Mouse (Mus musculus): ENCODE measurements around the gene Atoh7.

Atoh7 gene

GRCm38 (mm10) chr10:63098191-63098590 lies 1.3 kb upstream of the Atoh7 start:
- no peak for DNase-seq (ENCODE audit: low read depth in 2 of 2, low spot score in 2 of 2)

GRCm38 (mm10) chr10:63099941-63100562 lies 601 bp downstream of the Atoh7 start:
- no peak for DNase-seq (ENCODE audit: low read depth in 2 of 2, low spot score in 2 of 2)

GRCm38 (mm10) chr10:63100657-63101056 lies 1.2 kb downstream of the Atoh7 start:
- DNase-seq (ENCODE audit: low read depth in 2 of 2, low spot score in 2 of 2) = no peak

- DNase-seq (ENCODE audit: low read depth in 2 of 2, low spot score in 2 of 2) = no peak
Measured at GRCm38 (mm10) chr10:63113027-63113604, 13.7 kb downstream of the Atoh7 start.

- DNase-seq (ENCODE audit: low read depth in 2 of 2, low spot score in 2 of 2) = no peak
Measured at GRCm38 (mm10) chr10:63113716-63114360, 14.4 kb downstream of the Atoh7 start.

- DNase-seq (ENCODE audit: low read depth in 2 of 2, low spot score in 2 of 2) = no peak
Measured at GRCm38 (mm10) chr10:63115881-63116280, 16.4 kb downstream of the Atoh7 start.

- DNase-seq (ENCODE audit: low read depth in 2 of 2, low spot score in 2 of 2) = no peak
Measured at GRCm38 (mm10) chr10:63116376-63116775, 16.9 kb downstream of the Atoh7 start.

GRCm38 (mm10) chr10:63117583-63117982 lies 18.1 kb downstream of the Atoh7 start:
- DNase-seq (ENCODE audit: low read depth in 2 of 2, low spot score in 2 of 2) = no peak

- DNase-seq (ENCODE audit: low read depth in 2 of 2, low spot score in 2 of 2) = no peak
Measured at GRCm38 (mm10) chr10:63119916-63120315, 20.5 kb downstream of the Atoh7 start.

- no peak for DNase-seq (ENCODE audit: low read depth in 2 of 2, low spot score in 2 of 2)
Measured at GRCm38 (mm10) chr10:63121961-63122360, 22.5 kb downstream of the Atoh7 start.

GRCm38 (mm10) chr10:63122516-63122915 lies 23.1 kb downstream of the Atoh7 start:
- no peak for DNase-seq (ENCODE audit: low read depth in 2 of 2, low spot score in 2 of 2)

GRCm38 (mm10) chr10:63123141-63123540 lies 23.7 kb downstream of the Atoh7 start:
- DNase-seq (ENCODE audit: low read depth in 2 of 2, low spot score in 2 of 2) = no peak

GRCm38 (mm10) chr10:63124016-63124415 lies 24.6 kb downstream of the Atoh7 start:
- DNase-seq (ENCODE audit: low read depth in 2 of 2, low spot score in 2 of 2) = no peak

- no peak for DNase-seq (ENCODE audit: low read depth in 2 of 2, low spot score in 2 of 2)
Measured at GRCm38 (mm10) chr10:63125343-63125742, 25.9 kb downstream of the Atoh7 start.

- no peak for DNase-seq (ENCODE audit: low read depth in 2 of 2, low spot score in 2 of 2)
Measured at GRCm38 (mm10) chr10:63126116-63126515, 26.7 kb downstream of the Atoh7 start.

GRCm38 (mm10) chr10:63127156-63127555 lies 27.7 kb downstream of the Atoh7 start:
- DNase-seq (ENCODE audit: low read depth in 2 of 2, low spot score in 2 of 2) = no peak

GRCm38 (mm10) chr10:63128256-63128655 lies 28.8 kb downstream of the Atoh7 start:
- DNase-seq (ENCODE audit: low read depth in 2 of 2, low spot score in 2 of 2) = no peak

- DNase-seq (ENCODE audit: low read depth in 2 of 2, low spot score in 2 of 2) = no peak
Measured at GRCm38 (mm10) chr10:63130500-63130899, 31.0 kb downstream of the Atoh7 start.

- no peak for DNase-seq (ENCODE audit: low read depth in 2 of 2, low spot score in 2 of 2)
Measured at GRCm38 (mm10) chr10:63132356-63132755, 32.9 kb downstream of the Atoh7 start.

- no peak for DNase-seq (ENCODE audit: low read depth in 2 of 2, low spot score in 2 of 2)
Measured at GRCm38 (mm10) chr10:63133326-63133725, 33.9 kb downstream of the Atoh7 start.

- DNase-seq (ENCODE audit: low read depth in 2 of 2, low spot score in 2 of 2) = no peak
Measured at GRCm38 (mm10) chr10:63135680-63136079, 36.2 kb downstream of the Atoh7 start.

- no peak for DNase-seq (ENCODE audit: low read depth in 2 of 2, low spot score in 2 of 2)
Measured at GRCm38 (mm10) chr10:63136436-63136835, 37.0 kb downstream of the Atoh7 start.

- no peak for DNase-seq (ENCODE audit: low read depth in 2 of 2, low spot score in 2 of 2)
Measured at GRCm38 (mm10) chr10:63142660-63143059, 43.2 kb downstream of the Atoh7 start.
